Mouse (Mus musculus) layer of hippocampus, postnatal 10 days (tissue): ENCODE data around the gene Slc16a10. TPM values are rescaled to one million over a fixed set of nuclear protein-coding genes. Genes with fewer than 3 reads are reported as not detected.

Experiments used
- DNase-seq, 2 experiments: peaks; one replicate each; pipeline ENCODE4 v3.0.0; 2021; ENCODE audit warnings: low spot score in 2 of 2
- total RNA-seq, 2 experiments: library from RNA; stranded (reverse); gene quantifications; 2 replicates each; pipeline ENCODE4 v1.2.3; 2021

Slc16a10 gene
- total RNA-seq, 2 experiments from 2014 or later = 2.1 to 2.2 TPM

DNA sequence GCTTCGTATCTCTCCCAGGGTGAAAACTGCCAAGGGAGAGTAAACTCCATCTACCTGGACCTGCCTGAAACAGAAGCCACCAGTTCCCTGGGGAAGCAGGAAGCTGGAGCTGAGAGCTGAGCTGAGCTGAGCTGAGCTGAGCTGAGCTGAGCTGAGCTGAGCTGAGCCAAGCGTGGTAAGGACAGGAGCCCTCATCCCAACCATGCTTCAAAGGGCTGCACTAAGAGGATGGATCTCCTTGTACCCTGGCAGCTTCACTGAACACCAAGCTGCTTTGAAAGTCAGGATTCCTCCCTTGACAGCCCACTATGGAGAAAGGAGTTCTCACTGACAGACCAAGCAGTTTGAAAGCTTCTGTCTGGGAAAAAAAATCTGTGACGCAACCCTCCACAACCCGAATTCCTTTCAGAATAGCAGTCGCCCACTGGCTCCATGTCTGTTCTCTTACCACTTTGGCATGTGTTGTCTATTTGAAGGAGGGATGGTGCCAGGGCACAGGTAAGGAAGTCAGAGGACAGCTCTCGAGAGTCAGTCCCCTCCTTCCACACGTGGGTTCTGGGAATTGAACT is 28.5 kb downstream of the Slc16a10 start:
- DNase-seq = no peak

DNA sequence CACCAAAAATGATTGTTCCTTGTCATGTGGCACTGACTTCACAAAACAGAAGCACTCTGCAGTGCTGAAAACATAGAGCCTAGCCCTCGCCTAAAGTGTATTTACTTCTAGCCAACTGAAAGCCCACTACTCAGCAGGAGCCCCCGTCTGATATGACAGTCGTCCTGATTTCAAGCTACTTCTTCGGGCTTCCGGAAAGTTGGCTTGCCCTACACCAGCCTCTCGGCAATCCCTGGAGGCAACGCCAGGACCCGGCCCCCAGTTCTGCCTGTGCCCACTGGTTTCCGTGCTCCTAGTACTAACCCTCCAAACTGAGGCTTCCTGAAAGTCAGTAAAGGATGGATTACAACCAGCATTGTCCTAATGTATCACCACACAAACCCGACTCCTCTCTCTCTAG is 29.8 kb downstream of the Slc16a10 start:
- DNase-seq = no peak

DNA sequence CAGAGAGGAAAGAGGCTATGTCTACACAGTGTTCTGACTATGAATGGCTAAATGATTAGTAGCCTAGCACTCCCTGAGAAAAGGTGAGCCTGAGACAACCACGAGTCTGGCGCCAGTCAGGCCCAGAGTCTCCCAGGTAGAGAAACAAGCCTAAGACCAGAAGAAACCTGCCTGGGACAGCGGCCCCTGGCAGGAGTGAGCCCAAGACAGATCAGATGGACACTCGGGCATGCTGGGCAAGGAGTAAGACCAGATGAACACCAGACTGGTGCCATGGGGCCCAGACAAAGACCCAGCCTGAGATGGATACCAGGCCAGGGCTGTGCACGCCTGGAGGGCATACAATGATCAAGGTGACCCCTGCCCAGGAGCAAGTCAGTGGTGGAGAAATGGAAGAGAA is 32.5 kb downstream of the Slc16a10 start:
- DNase-seq = no peak

DNA sequence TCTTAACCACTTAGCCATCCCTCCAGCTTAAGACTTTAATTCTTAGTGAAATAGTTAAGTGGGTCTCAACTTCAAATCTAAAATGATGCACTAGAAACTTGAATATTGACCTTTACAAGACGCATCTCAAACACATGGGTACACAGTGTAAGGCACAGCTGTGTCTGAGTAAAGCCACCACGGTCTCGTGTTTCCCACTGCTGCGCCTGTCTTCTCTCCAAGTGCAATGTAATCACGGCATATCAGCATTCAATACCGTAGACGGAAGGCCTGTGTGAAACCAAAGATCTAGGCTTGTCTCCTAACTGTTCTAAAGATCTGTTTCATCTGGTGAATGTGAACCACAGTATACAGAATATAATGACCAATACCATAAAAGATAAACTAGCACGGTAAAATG is 33.1 kb downstream of the Slc16a10 start:
- no peak for DNase-seq

DNA sequence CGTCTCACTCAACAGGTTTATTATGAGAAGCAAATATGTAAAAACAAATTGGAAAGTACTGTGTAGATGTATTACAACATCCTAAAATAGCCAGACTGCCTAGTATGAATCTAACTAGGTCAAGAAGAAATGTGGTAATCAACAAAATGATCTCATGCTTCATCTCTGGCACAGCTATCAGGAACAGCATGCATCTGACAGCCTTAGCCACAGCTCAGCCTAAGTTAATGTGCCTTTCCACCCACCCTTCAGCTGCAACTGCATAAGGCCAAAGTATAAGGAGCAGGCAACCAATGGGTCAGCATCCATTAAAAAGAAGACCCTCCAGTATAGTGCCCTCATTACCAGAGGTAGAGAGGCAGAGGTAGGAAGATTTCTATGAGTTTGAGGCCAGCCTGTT is 34.1 kb downstream of the Slc16a10 start:
- no peak for DNase-seq

DNA sequence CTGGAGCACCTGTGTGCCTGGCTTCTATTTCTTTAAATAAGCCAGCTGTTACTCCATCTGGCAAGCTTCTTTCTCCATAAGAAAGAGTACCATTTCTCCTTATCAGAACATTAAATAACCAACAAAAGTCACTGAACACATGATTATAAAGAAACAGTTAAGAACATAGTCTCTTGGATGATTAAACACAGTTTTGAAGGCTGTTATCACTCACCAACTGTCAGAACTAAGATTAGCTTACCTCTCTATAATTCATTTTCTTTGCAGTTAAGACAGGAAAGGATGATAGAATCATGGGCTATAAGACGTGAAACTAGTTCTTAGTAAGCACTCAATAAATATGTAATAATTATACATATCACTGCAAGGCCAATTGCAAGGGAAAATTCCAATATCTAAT is 36.9 kb downstream of the Slc16a10 start:
- no peak for DNase-seq

DNA sequence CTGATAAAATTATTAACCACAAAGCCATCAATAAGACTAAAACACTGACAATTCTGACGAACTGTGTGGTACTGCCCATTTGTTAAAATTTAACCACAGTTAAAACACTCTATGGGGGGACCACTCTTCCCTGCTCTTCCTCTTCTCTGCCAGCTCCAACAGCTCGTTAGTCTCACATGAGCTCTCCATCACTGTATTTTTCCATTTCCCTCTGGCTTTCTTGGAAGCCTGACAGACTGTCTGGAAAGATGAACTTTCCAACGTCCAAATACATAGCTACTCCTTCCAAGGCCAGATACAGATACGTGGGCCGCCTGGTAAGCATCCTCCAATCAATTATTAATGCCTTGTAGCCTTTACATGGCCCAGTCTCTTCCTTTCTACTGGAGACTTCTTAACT is 38.3 kb downstream of the Slc16a10 start:
- DNase-seq = no peak

DNA sequence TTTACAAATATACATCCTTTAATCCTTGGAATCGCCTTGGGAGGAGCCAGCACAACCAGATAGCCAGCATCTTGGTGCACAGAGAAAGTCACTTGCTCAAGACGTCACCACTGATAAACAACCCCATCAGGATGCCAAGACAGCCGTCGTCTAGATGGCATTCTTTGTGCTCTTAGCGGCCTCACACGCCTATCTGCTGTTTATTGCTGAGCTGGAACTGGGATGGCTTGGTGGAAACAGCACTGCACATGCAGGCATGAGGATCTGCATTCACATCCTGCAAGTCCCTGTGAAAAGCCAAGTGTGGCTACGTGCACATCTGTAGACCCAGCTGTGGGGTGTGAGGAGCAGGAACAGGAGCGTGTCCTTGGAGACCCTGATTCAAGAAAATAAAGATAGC is 39.1 kb downstream of the Slc16a10 start:
- DNase-seq = no peak

DNA sequence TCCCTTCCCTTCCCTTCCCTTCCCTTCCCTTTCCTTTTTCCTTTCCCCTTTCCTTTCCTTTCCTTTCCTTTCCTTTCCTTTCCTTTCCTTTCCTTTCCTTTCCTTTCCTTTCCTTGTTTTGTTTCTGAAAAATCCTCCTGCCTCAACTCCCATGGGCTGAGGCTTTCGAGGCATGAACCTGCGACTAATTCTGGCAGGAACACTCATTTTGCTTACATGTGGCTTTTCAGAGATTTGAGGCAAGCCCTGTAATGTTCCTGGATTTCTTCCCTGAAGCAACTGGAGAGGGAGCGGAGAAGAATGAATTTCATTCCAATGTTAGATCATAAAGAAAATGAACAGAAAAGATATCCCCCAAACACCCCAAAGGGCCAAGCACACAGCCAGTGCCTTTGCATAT is 39.9 kb downstream of the Slc16a10 start:
- DNase-seq = no peak

DNA sequence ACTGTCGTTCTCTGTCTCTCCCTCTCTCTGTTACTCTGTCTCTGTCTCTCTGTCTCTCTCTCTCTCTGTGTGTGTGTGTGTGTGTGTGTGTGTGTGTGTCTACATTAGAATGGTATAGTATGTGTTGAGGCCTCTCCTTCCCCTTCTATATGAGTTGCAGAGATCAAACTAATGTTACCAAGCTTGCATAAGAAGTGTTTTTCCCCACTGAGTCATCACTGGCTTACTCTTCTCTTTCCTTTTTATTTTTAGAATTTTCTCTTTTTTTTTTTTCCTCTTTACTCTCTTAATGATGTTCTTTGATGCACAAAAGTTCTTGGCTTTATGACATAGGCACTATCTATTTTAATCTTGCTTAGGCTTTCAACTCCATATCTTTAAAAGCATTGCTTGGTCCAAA is 43.6 kb downstream of the Slc16a10 start:
- DNase-seq = no peak

DNA sequence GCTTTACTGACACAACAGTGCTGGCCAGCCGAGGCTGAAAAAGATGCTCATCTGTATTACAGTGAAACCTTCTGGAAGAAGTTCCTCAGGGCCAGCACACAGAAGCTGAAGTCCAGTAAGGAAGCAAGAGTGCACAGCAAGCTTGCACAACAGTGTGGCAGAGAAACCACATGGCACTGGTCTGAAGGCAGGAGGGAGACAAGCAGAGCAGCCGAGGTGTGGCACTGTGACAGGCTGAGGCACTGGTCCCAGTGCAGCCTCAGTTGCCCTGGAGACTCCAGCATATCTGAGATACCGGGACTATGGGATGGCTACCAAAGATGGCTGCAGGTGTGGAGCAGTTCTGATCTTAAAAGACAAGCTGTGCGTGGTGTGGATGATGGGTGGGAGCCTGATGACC is 44.5 kb downstream of the Slc16a10 start:
- DNase-seq = no peak

DNA sequence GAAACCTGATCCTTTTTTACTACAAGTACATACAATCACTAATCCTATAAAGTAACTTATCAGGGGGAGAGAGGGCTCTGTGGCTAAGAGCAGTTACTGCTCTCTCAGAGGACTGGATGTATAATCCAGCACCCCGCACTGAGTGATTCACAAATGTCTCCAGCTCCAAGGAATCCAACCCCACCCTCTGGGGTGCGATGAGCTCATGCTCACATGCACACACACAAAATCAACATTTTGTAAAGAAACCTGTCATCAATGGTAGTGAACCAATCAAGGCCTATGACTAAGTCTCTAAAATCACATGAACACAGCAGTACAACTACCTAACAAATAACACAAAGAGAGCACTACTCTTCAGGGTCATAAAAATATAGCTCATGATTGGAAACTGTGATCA is 47.3 kb downstream of the Slc16a10 start:
- DNase-seq = no peak

DNA sequence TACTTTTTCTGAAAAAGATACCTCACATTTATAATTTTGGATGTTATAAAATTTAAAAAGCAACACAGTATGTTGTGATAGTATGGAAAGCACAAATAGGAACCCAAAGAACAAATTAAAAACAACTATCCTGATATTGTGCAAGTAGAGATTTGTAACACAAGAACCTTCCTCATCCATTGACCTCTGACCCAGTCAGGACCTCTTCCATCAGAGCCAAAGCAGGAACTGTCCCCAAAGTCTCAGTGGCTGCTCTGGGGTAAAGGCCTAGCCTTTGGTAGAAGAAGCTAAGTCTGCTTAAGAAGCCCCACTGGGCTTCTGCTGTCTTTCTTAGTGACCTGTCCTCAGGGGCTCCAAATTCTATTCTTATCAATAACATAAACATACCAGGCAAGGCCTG is 48.5 kb downstream of the Slc16a10 start:
- DNase-seq = no peak

DNA sequence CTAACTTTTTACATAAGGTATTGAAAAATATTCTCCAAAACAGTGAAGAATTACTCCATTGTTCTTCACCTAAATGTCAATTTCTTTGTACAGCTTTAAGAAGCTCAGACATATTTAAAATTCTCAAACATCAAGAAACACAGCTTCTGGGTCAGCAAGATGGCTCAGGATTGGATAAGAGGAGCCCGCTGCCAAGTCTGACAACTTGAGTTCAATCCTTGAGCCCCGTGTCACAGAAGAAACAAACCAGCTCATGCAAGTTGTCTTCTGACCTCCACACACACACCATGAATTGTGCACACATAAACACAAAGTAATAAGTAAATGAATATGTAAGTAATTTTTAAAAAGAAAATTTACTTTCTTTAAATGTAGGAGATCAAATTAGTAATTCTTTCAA is 50.6 kb downstream of the Slc16a10 start:
- DNase-seq = no peak

DNA sequence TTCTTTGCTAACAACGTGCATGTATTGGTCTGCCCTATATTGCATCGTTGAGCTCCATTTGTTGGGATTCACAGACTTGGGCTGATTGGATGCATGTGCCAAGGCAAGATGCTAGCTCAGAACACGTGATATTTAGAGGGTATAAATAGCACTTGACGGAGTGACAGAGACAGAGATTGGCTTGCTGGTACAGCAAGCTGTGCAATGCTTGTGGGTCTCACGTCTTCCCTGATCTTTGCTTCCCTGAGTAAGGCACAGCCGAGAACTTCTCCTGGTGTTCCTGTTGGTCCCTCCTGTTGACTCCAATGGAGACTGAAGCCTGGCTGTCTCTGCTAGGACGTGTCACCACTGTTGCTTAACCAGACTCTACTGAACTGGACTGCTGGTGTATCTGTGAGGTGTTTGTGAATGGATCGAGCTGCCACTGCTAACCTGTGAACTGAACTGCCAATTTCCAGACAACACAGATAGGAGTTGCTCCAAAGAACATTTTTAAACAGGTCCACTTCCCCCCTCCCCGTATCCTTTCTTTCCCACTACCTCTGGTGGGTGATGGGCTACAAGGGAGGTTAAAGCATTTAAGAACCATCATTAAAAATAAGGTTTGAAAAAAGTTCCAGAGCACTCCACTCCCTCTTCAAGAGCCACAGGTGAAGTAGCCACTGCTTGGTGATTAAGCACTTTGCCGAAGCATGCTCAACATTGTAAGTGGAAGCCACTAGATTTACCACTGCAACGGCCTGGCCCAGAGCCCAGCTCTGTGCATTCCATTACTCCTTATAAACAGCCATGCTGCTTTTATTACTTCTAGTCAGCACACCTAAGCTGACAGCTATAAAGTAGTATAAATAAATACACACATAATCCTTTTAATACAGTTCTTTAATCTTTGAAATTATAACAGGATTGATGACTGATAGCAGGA is 51.3 kb downstream of the Slc16a10 start:
- no peak for DNase-seq

DNA sequence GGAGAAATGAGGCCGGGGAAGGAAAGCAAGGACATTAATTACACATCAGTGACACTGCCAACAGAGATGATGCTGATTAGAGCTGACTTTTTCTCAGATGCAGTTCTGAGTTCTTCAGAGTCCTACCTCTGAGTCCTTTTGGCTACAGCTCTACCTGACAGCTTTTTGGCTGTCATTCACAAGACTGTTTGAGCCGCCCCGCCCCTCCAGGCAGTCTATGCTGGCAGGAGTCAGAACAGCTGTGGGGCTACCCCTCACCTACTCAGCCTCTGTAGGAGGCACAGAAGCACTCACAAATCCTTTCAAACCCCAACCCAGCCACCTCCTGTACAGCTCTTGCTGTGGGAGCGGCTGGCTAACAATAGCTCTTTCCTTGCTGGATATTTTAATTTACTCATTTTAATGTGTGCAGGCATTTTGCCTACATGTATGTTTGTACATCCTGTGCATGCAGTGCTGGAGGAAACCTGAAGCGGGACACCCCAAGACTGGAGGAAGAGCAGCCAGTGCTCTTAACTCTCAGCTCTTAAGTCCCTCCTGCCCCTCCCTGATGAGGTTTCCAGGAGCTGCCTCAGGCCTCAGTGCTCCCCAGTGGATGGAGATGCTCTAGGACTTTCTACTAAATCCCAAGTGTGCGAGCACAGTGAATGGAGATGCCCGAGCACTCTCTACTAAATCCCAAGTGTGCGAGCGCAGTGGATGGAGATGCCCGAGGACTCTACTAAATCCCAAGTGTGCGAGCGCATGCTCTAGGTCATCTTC is 57.5 kb downstream of the Slc16a10 start:
- no peak for DNase-seq

DNA sequence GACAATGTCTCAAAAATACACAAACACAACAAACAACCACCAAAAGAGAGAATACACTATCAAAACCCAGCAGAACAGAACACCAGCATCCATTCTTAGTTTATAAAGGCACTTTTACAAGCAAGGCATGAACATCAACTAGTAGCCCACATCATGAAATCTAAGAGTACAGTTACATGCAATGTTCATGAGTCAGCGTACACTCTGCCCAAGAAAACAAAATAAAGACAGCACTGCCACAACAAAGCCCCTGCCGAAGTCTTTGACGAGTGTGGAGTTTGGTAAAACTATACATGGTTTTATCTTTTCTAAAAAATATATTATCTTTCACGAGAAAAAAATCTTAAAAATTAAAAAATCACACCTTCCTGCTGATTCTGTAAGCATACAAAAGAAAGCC is 58.5 kb downstream of the Slc16a10 start:
- DNase-seq = no peak

DNA sequence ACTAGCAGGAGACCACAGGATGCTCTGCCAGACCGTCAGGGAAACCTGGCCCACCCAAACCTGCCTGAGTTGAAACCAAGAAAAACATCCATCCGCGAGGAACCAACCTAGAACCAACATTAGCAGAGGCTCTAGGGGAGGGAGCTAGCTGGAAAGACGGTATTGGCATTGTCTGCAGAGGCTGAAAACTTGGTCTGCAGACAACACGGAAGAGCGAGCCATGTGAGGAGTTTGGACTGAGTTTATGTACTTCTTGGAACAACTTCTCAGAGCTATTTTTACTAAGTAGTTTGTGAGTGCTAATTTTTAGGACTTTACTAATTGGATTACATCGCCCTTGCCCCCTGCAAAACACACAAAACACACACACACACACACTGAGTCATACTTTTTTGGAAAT is 59.4 kb downstream of the Slc16a10 start:
- no peak for DNase-seq

DNA sequence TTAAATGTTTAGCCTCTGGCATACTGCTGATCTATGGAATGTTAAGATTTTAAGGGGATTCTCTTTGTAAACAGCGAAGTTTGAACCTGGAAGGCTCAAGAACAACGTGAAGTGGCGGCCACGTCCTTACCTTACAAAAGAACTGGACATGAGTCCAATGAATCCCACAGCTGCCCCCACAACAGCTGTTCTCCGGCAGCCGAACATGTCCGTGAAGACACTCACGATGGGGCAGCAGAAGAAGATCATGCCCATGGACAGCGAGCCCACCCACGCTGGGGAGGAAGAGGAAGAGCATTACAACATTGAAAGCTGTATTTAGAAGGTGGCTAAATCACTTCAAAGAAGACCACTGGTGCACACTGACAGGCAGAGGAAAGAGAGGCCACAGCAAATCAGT is 61.5 kb downstream of the Slc16a10 start:
- no peak for DNase-seq

DNA sequence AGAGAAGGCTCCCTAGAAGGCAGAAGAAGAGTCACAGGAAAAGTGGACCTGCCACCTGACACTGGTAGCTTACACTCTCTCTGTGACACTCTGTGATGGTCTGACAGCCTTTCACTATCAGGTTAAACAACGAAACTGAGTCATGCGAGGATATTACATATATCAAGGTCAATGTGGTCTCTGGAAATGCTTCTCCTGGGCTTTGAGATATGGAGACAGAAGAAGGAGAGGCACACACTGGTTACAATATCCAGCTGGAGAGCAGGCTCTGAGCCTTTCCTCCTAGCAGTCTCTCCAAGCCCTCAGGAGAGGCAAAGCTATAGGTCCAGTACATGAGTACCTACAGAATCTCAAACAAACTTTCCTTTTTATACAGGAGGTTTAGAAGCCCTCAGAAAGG is 62.8 kb downstream of the Slc16a10 start:
- DNase-seq = no peak

DNA sequence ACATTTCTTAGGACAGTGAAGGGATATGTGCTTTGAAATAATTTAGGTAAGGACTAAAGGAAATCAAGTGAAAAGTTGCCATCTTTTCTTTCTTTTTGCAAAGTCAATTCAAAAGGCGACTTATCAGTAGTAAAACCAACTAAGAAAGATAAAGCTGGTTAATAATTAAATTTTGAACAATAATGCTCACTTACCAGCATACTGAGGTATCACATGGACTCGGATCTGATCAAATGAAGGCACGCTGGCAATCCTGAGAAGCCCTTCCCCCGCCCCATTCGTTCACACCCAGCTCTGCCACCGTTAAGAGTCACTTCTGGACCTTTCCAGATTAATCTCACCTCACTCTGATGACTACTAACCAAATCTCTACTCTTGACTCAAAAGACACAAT is 64.1 kb downstream of the Slc16a10 start:
- DNase-seq = no peak

DNA sequence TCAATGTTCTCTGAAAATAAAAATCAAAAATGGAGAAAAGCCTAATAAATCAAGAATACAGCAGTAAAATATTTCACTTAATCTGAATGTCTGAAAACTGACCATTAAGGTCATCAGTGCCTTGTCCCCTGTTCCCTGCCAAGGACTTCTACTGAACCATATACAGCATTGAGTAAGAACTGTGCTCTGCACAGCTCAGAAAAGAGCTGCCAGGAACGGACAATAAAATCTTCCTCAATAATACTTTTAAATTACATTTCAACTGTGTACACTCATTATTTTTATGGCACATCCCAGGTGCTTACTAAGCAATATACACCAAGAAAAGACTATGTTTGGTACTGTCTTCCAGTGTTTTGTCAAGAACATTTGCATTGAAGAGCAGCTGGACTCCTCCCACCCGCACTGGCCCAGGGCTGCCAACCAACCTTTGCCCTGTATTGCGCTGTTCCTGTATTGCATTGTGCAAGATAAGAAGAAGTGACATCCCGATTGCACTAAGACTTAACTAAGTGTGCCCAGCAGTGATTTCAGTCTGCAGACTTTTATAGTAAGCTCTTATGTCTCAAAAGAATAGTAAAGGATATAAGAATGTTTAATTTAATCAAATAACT is 64.6 kb downstream of the Slc16a10 start:
- DNase-seq = no peak
